Mouse (Mus musculus) liver, embryonic 11.5 days (tissue): ENCODE results near the gene Capn12. TPM values are rescaled to one million over a fixed set of nuclear protein-coding genes. Genes with fewer than 3 reads are reported as not detected.
A peak's percentile ranks its signal among the peaks of the same experiment; 100 is the strongest.
"Not testable (repeated sequence)": the region's sequence is repeated elsewhere in the genome, so short reads cannot be mapped to it uniquely, and the experiment has no call there.

Experiments used
- ATAC-seq: fragments of 200-750 bp; cut with Nextera tagmentation; replicated peaks from 2 replicates; pipeline ENCODE4 v1.8.0; 2017; ENCODE audit warnings: moderate number of reproducible peaks, mild to moderate bottlenecking, moderate TSS enrichment, moderate library complexity; ENCODE audit not compliant: low FRiP score
- DNase-seq: peaks from one replicate; pipeline ENCODE4 v3.0.0-alpha.2; 2017; ENCODE audit warnings: low spot score
- H3K27ac ChIP-seq: fragments of 300-500 bp; sonication (generic); 2 replicates; pipeline ENCODE4 v1.5.1; 2014; ENCODE audit warnings: mild to moderate bottlenecking, low read depth, low read length, control low read depth
- H3K27me3 ChIP-seq: fragments of 300-500 bp; sonication (generic); replicated peaks from 2 replicates; pipeline ENCODE4 v1.6.1; 2014; ENCODE audit warnings: low read length, mixed read lengths; ENCODE audit not compliant: control insufficient read depth, insufficient read depth
- H3K36me3 ChIP-seq: fragments of 300-500 bp; sonication (generic); 2 replicates; pipeline ENCODE4 v1.6.1; 2014; ENCODE audit warnings: mild to moderate bottlenecking, low read length, moderate library complexity, mixed read lengths; ENCODE audit not compliant: control insufficient read depth, insufficient read depth
- H3K4me1 ChIP-seq: fragments of 300-500 bp; sonication (generic); replicated peaks from 2 replicates; pipeline ENCODE4 v1.6.1; 2014; ENCODE audit warnings: low read length, mixed read lengths; ENCODE audit not compliant: control insufficient read depth, insufficient read depth
- H3K4me2 ChIP-seq: fragments of 300-500 bp; sonication (generic); 2 replicates; pipeline ENCODE4 v1.6.1; 2014; ENCODE audit warnings: mild to moderate bottlenecking, control low read depth, moderate library complexity
- H3K4me3 ChIP-seq: fragments of 300-500 bp; sonication (generic); 2 replicates; pipeline ENCODE4 v1.5.1; 2014; ENCODE audit warnings: low read depth, low read length, control low read depth
- H3K9ac ChIP-seq: fragments of 300-500 bp; sonication (generic); 2 replicates; pipeline ENCODE4 v1.6.1; 2014; ENCODE audit warnings: low read depth, low read length, control low read depth
- H3K9me3 ChIP-seq: fragments of 300-500 bp; sonication (generic); 2 replicates; pipeline ENCODE4 v1.6.1; 2016; ENCODE audit warnings: low read length, inconsistent platforms, mixed read lengths; ENCODE audit not compliant: control insufficient read depth
- WGBS: fragments of 180-500 bp; shearing (Covaris S2); extraction: QIAGEN DNeasy Blood & Tissue Kit; methylation state at CpG from one replicate; pipeline ENCODE4 v1.1.7; 2014; 5-methylcytosine and 5-hydroxymethylcytosine counted together
- polyA plus RNA-seq: library from polyadenylated mRNA; unstranded; fragments of >200 nt; fragmentation: Nextera tagmentation; extraction: Ambion mirVana; gene quantifications from 2 replicates; pipeline ENCODE4 v1.2.1, GENCODE M21; 2014

Gene Capn12
- polyA plus RNA-seq, 1 experiment from 2014 or later: 0.37 TPM

DNA sequence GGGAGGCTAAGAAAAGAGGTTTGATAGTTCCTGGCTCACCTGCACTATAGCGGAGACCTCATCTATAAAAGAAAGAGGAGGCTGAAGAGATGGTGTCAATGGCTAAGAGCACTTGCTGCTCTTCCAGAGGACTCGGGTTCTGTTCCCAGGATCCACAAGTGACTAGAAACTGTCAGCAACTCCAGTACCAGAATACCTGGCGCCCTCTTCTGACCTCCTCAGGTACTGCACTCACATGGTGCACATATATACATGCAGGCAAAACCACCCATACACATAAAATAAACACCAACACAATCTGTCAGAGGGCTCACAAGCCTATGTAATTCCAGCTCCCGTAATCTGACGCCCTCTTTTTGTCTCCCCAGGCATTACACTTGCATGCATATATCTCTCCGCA is 20.3 kb upstream of the Capn12 start:
- Histone ChIP-seq H3K4me2 (no peak overlapping the region), H3K27ac (no peak overlapping the region), H3K27me3 (no peaks in the 10 kb centered on the region), H3K9me3 (no peaks in the 10 kb centered on the region), H3K36me3 (no peaks in the 10 kb centered on the region), H3K9ac (no peak overlapping the region), H3K4me1 (peaks cover 9% of the 10 kb centered on the region), H3K4me3 (no peak overlapping the region)
- no peak for ATAC-seq
- WGBS: 85% methylated on average over 6 of the region's 6 CpGs
- no peak for DNase-seq

DNA sequence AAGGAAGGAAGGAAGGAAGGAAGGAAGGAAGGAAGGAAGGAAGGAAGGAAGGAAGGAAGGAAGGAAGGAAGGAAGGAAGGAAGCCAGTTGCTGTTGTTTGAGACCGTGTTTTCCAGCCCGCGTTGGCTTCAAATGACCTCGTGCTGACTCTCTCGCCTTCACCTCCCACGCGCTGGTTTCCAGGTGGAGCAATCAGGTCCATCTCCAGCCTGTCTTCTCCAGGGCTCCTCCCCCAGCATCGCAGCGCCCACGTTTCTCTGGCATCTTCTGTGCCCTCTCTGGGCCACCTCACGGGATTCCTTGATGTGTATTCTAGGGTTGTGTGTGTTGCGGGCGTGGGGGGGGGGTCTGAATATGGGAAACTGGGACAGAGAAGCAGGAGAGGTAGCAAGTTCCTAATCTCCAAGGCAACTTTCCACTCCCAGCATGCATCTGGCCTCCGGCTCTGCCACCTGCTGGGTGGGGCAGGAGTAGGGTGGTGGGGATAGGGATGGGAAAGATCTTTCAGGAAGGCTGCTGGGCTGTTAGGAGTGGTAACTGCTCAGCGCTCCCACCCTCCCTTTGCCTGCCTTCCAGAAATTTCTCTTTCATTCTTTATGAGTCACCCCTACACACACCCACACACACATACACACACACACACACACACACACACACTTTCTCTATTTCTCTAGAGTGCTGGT is 18.3 kb upstream of the Capn12 start:
- no peak for ATAC-seq
- no peak overlapping the region for H3K9ac ChIP-seq
- no peak overlapping the region for H3K4me3 ChIP-seq
- H3K36me3 ChIP-seq: no peaks in the 10 kb centered on the region
- H3K27me3 ChIP-seq: no peaks in the 10 kb centered on the region
- DNase-seq: no peak
- peaks cover 15% of the 10 kb centered on the region for H3K4me1 ChIP-seq
- no peak overlapping the region for H3K27ac ChIP-seq
- 72% methylated on average over 15 of the region's 15 CpGs for WGBS
- H3K9me3 ChIP-seq: no peaks in the 10 kb centered on the region
- no peak overlapping the region for H3K4me2 ChIP-seq

DNA sequence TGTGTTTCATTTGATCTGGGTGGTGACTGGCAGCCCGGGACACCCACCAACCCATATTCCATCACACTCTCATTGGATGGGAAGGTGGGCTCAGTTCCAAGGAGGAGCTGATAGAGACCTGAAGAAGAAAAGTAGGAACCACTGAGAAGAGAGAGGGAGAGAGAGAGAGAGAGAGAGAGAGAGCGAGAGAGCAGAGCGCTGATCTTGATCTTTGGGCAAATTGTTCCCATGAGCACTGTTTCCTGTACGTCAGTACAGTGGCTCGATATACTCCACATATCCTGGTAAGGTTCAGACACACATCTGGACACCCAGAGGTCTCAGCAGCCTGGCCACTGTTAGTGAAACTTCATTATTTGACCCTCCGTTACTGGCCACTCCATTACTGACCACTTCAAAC is 17.7 kb upstream of the Capn12 start, which contains the start of gene Lgals7:
Gene Lgals7 (plus strand): TSS at position 314 of the 400 bp plus-strand sequence.
- no peaks in the 10 kb centered on the region for H3K9me3 ChIP-seq
- no peak within 1 kb of the TSS for H3K4me2 ChIP-seq
- H3K9ac ChIP-seq: 0 out of 2 replicates have a peak within 1 kb of the TSS, but pooled peaks have one; percentile 20
- peaks cover 15% of the 10 kb centered on the region for H3K4me1 ChIP-seq
- no peak within 1 kb of the TSS for H3K27ac ChIP-seq
- H3K36me3 ChIP-seq: no peaks in the 10 kb centered on the region
- H3K27me3 ChIP-seq: no peaks in the 10 kb centered on the region
- H3K4me3 ChIP-seq: no peak within 1 kb of the TSS
- WGBS: 74% methylated on average over 6 of the region's 6 CpGs
- ATAC-seq (no peak), DNase-seq (no peak)

DNA sequence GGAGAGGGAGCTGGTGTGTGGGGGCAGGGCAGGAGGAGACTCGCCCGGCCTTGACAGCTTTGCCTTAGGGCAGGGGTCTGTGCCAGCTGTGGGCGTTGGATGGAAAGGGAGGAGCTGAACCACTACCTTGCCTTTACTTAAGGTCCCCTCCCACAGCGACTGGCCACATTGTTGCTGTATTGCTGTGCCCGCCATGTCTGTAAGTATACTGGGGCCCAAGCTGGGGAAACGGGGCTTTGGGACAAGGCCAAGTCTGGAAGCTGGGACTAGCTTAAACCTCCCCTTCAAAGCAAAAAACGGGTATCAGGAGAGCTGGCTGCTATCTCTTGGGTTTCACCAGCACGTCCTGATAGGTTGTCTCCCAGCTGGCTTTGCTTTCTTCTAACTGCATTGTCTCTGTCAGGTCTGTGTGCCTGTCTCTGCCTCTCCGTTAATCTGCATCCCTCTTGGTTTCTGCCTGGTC is 16.9 kb upstream of the Capn12 start:
- no peaks in the 10 kb centered on the region for H3K36me3 ChIP-seq
- H3K9me3 ChIP-seq: no peaks in the 10 kb centered on the region
- DNase-seq (no peak), ATAC-seq (no peak)
- no peak overlapping the region for H3K4me2 ChIP-seq
- no peak overlapping the region for H3K27ac ChIP-seq
- H3K9ac ChIP-seq: 0 out of 2 replicates have a peak overlapping the region, but pooled peaks have one; percentile 20
- 54% methylated on average over 9 of the region's 9 CpGs for WGBS
- peaks cover 15% of the 10 kb centered on the region for H3K4me1 ChIP-seq
- H3K4me3 ChIP-seq: no peak overlapping the region
- no peaks in the 10 kb centered on the region for H3K27me3 ChIP-seq

DNA sequence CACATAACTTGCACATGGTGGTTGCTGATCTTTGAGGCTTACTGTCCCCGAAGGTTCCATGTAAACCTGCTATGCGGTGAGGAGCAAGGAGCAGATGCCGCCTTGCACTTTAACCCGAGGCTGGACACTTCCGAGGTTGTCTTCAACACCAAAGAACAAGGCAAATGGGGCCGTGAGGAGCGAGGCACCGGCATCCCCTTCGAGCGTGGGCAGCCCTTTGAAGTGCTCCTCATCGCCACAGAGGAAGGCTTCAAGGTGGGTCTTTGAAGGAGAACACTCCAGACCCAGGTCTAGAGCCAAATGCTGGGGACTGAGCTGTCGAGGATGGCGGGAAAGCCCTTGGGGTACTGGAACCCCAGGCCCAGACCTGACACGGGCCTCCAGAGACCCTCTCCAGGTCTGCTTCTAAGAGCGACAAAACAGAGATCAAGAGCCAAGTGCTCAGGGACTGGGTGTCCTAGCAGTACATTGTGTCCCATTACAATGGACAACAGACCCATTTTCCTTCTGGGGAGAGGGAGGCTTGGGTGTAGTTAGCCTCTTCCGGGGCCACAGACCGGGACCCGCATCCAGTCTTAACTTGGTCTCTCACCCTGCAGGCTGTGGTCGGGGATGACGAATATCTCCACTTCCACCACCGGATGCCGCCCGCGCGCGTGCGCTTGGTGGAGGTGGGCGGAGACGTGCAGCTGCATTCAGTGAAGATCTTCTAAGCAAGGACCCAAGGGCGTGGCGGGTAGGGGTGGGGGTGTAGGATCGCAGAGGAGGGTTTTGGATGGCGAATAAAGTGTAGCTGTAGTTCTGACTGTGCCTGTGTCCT is 15.5 kb upstream of the Capn12 start:
- peaks cover 15% of the 10 kb centered on the region for H3K4me1 ChIP-seq
- H3K4me3 ChIP-seq: peak overlapping the region; percentile 10; the same call in 1 of the 2 replicates
- H3K36me3 ChIP-seq: no peaks in the 10 kb centered on the region
- ATAC-seq (peak; percentile 84), DNase-seq (peak; percentile 91)
- peak overlapping the region; percentile 52 for H3K4me2 ChIP-seq
- WGBS: 36% methylated on average over 33 of the region's 33 CpGs
- no peaks in the 10 kb centered on the region for H3K9me3 ChIP-seq
- peak overlapping the region; percentile 63; the same call in 1 of the 2 replicates for H3K27ac ChIP-seq
- no peaks in the 10 kb centered on the region for H3K27me3 ChIP-seq
- peak overlapping the region; percentile 23 for H3K9ac ChIP-seq

DNA sequence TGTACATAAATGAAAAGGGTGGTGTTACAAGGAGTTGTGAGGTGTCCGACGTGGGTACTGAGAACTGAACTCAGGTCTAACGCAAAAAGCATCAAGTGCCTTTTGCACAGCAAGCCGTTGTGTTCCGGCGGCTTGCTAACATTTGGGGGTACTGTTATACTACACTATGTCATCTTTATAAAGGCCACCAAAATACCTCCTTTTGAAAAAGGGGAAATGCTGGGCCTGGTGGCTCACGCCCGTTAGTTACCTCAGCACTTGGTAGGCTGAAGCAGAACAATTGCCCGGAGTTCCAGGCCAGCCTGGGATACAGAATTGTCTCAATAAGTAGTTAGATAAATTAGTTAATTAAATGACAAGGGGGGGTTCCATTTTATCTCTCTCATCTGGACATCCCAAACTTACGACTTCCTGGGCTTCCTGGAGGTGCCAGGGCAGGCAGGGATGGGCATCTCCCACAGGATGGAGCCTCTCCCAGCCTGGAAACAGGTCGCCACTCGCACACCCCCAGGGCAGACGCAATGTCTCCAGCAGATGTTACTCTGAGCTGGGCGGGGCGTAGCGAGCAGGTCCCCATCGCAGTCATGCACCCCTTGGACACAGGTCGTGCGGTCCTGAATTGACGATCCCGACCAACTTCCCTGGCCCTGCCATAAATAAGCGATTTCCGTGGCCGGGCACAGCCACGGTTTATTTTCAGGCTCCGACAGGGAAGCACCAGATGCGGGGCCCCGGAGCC is 14.3 kb upstream of the Capn12 start:
- no peak overlapping the region for H3K4me3 ChIP-seq
- peak overlapping the region; percentile 38; the same call in 1 of the 2 replicates for H3K27ac ChIP-seq
- DNase-seq: no peak
- H3K4me1 ChIP-seq: peaks cover 15% of the 10 kb centered on the region
- peak overlapping the region; percentile 58 for H3K4me2 ChIP-seq
- 86% methylated on average over 28 of the region's 28 CpGs for WGBS
- H3K9me3 ChIP-seq: no peaks in the 10 kb centered on the region
- H3K9ac ChIP-seq: no peak overlapping the region
- no peaks in the 10 kb centered on the region for H3K27me3 ChIP-seq
- ATAC-seq: peak; percentile 23; the same call in 1 of the 2 replicates
- H3K36me3 ChIP-seq: no peaks in the 10 kb centered on the region

DNA sequence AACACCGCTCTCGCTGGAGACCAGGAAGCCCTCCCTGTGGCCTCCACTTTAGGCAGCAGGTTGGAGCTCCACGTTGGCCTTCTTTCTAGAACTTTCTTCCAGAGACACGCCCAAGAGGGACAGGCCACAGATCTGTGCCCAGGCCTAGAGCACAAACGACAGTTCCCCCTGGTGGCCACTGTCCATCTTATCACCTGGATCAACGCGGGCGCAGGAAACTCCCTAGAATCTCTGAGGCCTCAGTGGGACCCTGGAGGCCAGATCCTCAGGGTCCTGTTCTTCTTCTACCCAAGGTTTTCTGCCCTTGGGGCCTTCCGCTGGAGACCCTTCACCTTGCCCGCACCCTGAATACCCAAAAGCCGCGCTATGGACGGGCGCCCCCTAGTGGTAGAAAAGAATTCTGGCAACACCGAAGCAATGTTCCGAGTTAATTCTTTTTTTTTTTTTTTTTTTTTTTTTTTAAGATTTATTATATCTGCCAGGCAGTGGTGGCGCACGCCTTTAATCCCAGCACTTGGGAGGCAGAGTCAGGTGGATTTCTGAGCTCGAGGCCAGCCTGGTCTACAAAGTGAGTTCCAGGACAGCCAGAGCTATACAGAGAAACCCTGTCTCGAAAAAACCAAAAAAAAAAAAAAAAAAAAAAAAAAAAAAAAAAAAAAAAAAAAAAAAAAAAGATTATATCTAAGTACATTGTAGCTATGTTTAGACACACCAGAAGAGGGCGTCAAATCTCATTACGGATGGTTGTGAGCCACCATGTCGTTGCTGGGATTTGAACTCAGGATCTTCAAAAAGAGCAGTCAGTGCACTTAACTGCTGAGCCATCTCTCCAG is 13.5 kb upstream of the Capn12 start:
- H3K9me3 ChIP-seq, H3K27me3 ChIP-seq, H3K36me3 ChIP-seq: not testable (repeated sequence)
- peaks cover 15% of the 10 kb centered on the region for H3K4me1 ChIP-seq
- H3K9ac ChIP-seq: 0 out of 2 replicates have a peak overlapping the region, but pooled peaks have one; percentile 46
- DNase-seq: peak; percentile 80
- WGBS: 23% methylated on average over 23 of the region's 23 CpGs
- peak overlapping the region; percentile 19; the same call in 1 of the 2 replicates for H3K27ac ChIP-seq
- ATAC-seq: peak; percentile 35; the same call in 1 of the 2 replicates
- H3K4me2 ChIP-seq: peak overlapping the region; percentile 58
- 0 out of 2 replicates have a peak overlapping the region, but pooled peaks have one; percentile 14 for H3K4me3 ChIP-seq
